Mouse (Mus musculus) gastrocnemius, postnatal 4 days (tissue): ENCODE measurements around the gene Matn1. TPM values are rescaled to one million over a fixed set of nuclear protein-coding genes. Genes with fewer than 3 reads are reported as not detected.

Experiments used
- DNase-seq, 2 experiments: peaks; one replicate each; pipeline ENCODE4 v3.0.0; 2021 to 2022; ENCODE audit warnings: low spot score in 2 of 2, mixed read lengths in 2 of 2
- long read RNA-seq, 2 experiments: library from polyadenylated mRNA; stranded (forward); transcript quantifications; one replicate each; pipeline ENCODE4 v2.0.0; 2021
- total RNA-seq, 2 experiments: library from RNA; stranded (reverse); gene quantifications; 2 replicates each; pipeline ENCODE4 v1.2.3; 2021

Matn1 gene
- not detected for total RNA-seq
- long read RNA-seq, experiment 1 = 0 reads
- long read RNA-seq, experiment 2 = 0 reads

DNA sequence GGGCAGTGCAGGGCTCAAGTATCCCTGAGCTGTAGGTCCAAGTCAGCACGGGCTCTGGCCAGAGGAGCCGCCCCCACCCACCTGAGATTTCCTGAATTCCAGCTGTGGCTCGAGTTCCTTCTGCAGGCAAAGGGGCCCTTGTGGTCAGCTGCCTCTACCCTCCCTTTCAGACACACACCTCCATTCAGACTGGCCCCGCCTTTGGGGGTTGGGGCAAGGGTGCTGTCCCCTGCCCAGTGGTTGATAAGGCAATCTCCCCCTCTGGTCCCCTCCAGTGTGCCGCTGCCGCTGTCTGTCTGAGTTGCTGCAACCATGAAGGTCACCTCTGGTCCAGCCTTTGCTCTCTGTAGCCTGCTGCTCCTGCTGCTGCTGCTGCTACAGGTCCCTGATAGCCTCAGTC, at the start of gene Matn1:
Gene Matn1 (plus strand): TSS at position 274 of the 400 bp plus-strand sequence.
- DNase-seq = no peak

DNA sequence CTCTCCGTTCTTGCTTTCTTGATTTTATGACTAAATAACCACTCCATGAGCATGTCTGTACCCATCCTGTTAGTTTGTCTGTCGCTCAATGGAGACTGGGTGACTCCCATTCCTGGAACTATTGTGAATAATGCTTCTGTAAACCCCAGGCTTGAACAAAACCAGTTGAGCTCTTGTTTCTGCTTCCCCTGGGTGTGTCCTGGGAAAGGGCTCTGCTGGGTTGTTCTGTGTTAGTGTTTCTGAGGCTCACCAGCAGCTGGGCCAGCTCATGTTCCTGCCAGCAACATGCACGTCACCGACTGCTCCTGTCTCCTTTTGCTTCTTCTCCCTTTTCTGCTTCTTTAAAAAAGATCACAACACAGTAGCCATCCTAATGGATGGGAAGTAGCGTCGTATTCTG, 48.5 kb upstream of the Matn1 start:
- DNase-seq = no peak

DNA sequence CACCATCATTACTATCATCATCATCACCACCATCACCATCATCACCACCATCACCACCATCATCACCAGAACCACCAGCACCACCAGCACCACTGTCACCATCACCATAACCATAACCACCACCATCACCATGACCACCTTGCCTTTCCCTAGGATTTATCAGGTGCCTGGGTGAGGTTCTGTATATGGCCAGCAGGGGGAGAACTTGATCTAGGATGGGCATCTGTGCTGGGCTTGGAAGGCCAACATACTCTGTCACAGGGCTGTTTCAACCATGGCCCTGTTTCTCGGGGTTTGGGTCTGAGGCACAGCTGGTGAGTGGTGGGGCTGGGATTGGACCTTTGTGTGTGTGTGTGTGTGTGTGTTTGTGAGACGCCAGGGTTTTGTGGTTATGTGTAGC, 47.8 kb upstream of the Matn1 start:
- DNase-seq = peak in 1 of 2 experiments; percentile 47

DNA sequence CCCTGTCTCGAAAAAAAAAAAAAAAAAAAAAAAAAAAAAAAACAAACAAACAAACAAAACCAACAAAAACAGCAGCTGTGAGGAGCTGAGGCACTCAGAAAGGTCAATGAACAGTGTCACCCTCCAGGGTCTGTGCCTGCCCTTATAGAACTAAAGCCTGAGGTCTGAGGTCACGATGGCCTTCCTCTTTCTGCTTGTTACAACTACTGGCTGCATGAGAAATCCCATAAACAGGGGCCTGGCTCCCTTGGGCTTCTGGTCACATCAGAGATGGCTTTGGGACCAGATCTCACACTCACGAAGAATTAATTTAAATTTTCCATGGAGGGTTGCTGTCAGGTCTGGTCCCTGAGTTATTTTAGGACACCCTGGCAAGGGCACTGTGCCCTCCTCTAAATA, 44.8 kb upstream of the Matn1 start:
- DNase-seq = no peak

DNA sequence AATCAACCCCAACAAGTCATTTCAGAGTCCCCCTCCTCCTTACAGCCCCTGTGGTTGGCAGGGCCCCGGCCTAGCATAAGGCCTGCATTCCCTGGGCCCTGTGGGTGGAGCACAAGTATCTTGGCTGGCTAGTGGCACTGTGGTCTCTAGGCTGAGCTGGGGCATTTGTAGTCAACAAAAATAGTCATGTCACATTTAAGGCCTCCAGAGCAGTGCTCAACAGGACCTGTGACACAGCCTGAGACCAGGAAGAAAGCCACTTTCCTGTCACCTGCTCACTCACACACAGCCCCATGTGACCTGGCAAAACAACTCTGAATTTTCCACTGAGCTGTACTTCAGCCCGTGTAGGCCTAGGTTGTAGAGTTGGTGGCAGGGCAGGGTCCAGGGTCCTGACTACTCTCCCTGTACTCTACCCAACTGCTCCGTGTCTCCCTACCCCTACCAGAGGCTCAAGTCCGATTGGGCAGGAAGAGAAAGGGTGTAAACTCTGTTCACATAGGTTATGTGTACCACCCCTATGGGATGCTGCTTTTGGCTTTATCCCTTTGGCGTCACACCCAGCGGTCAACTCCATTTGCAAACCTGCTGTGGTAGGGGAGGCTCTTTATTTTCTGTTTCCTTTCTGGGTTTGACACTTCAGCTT, 44.3 kb upstream of the Matn1 start:
- DNase-seq = no peak

DNA sequence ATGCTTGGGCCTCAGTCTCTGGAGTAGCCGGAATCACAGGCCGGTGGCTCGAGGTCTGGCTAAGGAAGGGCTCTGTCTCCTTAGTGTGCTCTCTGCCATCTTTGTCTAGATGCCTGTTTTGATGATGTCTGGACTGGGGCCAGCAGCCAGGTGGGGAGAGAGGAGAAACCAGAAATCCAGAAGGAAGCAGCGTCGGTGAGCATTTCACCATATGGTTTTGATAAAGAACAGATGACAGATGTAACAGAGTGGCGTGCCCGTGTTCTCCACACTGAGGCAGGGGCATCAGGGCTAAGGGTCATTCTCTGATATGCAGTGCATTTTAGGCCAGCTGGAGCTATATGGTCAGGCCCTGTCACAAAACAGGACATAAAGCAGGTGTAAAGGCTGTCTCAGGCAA, 43.4 kb upstream of the Matn1 start:
- no peak for DNase-seq

DNA sequence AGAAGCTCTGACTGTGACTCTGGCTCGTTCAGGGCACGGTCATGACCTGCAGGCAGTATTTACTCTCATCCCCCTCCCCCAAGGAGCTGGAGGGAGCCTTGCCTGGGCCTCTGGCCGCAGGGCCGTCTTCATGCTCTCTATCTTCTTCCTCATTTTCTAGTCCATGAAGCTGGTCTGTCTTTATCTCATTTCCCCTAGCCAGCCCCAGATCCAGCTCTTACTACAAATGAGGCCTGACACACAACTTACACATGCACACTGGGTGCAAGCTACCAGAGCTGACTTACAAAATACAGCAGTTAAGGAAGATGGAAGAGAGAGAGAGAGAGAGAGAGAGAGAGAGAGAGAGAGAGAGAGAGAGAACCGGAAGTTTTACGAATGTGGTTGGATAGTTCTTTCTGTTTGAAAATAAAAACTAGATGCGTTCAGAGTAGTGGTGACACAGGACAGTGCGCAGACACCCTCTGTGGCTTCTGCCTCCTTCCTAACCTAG, 41.9 kb upstream of the Matn1 start:
- DNase-seq = no peak

DNA sequence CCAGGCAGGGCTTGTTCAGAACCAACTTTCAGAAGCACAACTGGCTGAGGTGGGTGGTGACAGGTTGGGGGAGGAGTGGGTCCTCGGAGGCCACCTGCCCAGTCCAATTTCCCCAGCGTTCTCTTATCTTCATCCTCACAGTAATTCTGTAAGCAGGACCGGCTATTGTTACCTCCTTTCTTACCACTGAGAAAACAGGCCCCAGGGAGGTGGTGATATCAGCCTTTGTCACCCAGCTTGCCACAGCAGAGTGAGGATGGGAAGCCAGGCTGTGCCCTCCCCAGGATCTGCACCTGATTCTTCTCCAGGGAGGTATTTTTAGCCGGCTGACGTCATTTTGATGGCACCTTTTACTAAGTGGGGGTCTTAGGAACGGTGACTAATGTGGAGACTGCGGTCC, 39.2 kb upstream of the Matn1 start:
- no peak for DNase-seq

DNA sequence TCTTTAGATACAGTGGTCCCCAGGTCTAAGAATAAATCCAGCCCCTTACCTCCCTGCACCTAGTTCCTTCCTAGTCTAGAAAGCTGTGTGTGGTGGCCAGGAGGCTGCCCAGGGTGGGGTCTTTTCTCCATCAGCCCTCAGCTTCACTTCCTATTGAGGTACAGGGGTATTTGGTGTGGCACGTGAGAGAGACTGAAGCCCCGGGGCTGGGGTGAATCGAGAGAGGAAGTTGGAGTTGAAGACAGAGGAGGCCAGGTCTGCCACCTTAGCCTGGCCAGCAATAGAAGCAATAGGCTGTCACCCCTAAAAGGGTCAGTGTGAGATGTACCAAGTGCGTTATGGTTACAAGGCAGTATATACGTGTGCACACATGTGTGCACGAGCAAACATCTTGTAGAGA, 38.3 kb upstream of the Matn1 start:
- DNase-seq = no peak

DNA sequence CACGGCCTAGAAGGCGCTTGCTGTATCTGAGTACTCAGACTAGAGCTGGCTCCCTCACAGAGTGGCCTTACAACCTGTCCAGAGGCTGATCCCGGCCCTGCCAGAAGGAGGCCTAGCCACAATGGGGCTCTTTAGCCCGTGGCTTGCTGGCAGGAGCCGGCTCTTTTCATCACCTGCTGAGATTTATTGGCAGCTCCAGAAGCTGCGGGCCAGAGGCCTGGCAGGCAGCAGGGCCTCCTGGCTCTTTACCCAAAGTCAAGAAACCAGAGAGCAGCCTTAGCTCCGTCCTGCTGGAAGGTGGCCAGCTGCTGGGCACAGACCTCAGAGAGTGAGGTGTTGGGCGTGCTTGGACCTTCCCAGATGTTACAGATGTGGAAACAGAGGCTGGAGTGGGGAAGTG, 37.9 kb upstream of the Matn1 start:
- DNase-seq = peak in 1 of 2 experiments; percentile 66

DNA sequence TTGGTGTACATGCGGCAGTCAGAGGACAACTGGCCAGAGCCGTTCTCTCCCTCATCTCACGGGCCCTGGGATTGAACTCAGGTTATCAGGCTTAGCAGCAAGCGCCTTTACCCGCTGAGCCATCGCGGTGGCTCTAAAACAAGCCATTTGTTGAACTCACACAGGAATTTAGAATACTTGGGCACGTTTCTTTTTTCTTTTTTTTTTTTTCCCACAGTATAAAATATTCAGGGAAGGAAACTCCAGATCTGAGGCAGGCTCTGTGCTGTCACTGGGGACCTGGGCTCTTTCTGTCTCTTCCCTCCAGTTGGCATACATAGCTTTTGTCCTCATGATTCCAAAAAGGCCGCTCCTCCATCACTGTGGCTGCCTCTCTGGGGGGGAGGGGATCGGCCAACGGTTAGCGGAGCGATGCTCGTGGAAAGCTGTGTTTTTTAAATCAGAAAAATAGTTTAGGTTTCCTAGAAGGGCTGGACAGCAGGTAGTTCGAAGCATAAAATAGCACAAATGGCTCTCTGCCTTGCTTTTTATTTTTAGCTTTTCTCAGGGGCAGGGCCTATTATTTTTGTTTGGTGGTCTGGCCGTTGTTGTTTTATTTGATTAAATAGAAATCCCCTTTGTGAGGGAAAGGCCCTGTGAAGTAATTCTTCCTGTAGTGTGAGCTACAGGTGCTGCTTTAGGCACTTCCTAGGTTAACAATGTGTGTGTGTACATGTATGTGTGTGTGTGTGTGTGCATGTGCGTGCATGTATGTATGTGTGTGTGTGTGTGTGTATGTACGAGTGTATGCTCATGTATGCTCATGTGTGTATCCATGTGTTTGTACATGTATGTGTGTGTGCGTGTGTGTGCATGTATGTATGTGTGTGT, 36.8 kb upstream of the Matn1 start:
- no peak for DNase-seq

DNA sequence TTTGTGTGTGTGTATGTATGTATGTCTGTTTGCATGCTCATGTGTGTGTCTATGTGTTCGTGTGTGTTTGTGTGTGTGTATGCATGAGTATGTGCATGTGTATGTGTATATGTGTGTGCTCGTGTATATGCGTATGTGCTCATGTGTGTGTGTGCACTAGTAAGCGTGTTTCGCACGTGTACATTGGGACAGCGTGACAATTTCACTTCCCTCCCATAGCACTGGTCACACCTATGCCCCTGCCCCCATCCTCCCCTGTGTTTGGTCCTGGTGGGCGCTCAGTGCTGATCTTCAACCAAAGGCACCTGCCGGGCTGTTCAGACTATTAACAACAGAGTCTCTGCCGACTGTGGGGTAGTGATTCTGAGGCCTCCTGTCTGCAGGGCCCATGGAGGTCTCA, 36.1 kb upstream of the Matn1 start:
- DNase-seq = no peak

DNA sequence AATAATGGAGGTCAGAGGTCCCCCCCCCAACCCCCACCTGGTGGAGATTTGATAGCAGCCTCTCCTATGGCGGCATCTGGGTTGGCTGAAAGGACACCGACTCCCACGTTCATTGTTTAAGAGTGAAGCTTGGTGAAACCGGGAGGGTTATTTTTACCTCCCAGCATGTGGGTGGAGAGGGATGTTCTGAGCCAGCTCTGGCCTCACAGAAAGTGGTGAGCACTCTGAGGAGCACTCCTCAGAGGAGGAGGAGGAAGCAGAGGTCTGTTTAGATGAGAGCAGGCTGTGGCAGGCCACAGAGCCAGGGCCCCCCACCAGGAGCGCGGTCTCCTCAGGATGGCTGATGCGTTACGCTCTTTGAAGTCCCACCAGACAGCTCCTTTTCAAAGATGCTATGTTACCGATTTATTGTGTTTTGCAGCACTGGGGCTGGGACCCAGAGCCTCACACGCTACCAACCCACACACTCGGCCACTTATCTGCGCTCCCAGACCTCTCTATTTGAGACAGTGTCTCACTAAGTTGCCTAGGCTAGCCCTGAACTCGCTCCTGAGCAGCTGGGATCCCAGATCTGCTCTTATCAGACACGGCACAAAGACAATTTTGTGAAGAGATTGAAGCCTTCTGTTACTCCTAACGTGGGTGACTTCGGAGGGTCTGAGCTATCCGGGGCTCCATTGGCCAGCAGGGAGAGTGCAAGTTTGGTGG, 34.9 kb upstream of the Matn1 start:
- no peak for DNase-seq

DNA sequence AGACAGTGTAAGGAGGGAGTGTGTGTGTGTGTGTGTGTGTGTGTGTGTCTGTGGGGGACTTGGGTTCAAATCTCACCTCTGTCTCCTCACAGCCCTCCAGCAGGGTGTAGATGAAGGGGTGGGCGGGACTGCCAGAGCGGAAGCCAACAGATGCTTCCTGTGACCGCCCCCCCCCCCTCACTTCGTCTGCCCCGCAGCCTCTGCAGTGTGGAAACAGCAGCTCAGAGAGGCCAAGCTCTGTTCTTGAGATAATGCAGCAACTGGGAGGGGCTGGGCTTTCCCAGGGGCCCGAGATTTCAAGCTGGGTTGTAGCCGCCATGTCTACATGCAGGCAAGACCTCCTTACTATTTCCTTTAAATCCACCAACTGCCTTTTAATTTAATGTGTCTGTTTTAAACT, 33.5 kb upstream of the Matn1 start:
- no peak for DNase-seq

DNA sequence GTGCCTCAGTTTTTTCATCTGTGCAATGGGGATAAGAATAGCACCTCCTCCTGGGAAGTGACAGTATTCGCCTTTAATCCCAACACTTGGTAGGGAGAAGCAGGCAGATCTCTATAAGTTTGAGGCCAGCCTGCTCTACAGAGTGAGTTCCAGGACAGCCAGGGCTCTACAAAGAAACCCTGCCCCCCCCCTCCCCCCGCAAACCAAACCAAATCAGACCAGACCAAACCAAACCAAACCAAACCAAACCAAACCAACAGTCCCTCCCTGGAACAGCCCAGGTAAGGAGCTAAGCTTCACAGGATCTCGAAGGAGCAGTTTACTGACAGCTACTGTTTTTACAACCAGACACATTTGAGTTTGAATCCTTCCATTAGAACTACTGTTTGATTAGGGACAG, 31.6 kb upstream of the Matn1 start:
- DNase-seq = no peak

DNA sequence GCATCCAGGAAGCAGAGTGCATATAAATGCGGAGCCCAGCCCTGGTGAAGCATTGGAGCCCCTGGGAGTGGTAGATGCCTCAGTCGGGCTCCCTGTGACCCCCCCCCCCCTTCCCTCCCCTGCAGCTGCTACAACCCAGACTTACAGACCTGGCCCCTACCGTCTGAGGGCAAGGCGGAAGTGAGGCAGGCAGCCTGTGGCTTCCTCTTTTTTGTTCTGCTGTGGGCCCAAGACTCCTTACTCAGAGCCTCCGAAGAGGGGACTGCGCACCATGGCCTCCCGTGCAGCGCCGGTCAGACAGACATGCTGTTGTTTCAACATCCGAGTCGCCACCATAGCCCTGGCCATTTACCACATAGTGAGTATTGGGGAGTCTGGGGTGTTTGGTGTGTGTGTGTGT, 31.1 kb upstream of the Matn1 start, which contains the start of gene Laptm5:
Gene Laptm5 (plus strand): TSS at position 49 of the 400 bp plus-strand sequence.
- DNase-seq = no peak

DNA sequence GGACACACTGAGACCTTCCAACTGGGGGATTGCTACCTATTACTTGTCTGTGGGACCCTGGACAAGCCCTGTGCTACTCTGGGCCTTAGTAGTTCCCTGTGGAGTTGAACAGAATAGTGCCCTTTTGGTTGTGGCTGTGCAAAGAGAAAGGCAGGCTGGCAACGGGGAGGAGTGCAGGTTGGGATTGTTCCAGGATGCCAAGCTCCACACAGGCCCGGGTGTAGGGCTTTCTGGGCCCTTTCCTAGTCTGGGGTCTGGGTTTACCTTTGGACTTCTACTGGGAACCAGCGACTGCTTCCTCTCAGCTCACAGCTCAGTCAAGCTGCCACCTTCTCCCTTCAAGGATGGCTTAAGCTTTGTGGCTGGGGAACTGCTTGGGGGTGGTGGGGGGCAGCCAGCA, 30.7 kb upstream of the Matn1 start:
- DNase-seq = no peak

DNA sequence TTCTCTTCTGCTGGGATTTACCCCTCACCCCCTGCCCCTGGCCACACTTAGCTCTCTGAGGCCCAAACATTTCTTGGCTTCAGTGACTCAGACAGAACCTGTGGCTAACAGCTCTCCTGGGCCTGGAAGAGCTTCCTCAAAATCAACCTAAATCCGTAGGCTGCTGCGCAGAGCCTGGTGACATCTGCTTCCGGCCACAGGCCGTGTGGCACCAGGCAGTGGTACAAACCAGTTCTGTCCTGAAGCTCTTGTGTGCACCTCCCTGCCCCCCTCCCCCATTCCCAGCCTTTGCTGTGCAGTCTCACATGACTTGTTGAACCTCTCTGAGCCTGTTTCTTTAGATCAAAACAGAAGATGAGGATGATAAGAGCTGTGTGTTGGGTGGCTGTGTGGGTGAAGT, 30.2 kb upstream of the Matn1 start:
- DNase-seq = no peak

DNA sequence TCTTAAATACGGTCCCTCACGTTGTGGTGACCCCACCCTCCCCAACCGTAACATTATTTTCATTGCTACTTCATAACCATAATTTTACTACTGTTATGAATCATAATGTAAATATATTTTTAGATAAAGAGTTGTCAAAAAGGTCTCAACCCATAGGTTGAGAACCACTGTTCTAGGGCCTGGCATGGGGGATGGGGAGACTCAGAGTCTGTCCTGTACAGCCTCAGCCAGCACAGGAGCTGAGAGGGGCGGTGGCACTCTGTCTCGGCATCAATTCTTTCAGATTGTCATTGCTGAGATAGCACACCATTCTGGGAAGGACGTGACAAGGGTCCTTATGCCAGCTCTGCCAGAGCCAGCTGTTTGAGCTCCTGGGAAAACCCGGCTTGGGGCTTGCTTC, 29.7 kb upstream of the Matn1 start:
- DNase-seq = no peak

DNA sequence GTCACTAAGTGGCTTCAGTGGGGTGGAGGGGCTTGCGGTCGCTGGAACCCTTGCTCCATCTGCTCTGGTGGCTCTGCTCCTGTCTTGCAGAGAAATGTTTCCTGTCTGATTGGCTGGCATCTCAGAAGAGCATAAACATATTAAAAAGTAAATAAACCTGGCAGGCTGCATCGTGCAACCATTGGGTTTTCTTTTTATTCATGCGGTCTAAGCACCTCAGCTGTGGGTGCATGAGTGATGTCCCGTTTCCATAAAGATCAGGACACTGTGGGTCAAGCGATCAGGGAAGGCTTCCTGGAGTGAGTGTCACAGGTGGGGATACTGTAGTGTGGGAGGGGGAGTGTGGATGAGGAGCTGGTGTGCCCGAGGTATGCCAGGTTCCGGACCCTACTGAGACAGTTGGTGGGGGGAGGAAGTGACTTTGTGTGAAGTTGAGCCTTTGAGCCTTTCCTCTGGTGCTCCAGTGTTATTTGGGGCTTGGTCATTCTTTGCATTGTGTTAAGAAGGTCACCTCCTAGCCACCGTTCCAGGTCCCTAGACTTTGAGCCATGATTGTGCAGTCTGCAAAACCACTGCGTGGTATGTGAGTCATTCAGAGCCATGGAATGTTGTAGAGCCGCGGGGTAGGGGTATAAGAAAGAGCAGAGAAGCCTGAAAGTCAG, 29.0 kb upstream of the Matn1 start:
- DNase-seq = no peak

DNA sequence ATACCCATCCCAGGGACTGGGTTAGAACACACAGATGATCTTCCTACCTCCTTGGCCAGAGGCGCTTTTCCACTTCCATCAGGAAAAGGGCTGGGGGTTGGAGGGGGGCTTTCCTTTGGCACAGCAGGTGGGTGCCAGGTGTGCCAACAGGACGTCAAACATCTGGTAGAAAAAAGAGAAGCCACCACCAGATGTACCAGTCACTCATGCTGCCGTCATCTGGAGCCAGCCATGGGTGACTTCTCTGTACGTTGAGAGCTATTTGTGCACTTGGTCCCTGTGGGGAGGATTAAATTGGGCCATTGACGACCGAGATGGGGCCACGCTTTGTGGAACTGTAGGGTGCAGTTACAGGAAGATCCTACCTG, 28.5 kb upstream of the Matn1 start:
- no peak for DNase-seq
